Mouse (Mus musculus): ENCODE data around the gene Gnaq. TPM values are rescaled to one million over a fixed set of nuclear protein-coding genes. Genes with fewer than 3 reads are reported as not detected.
"Not testable (repeated sequence)": the region's sequence is repeated elsewhere in the genome, so short reads cannot be mapped to it uniquely, and the experiment has no call there.

The Gnaq gene
- total RNA-seq, 1 experiment, result 17.8 TPM

- Histone ChIP-seq H3K9ac (ENCODE audit: insufficient read depth, low read depth, low read length, poor library complexity, severe bottlenecking) (no peak overlapping the region), H3K4me1 (ENCODE audit: control insufficient read depth in 2 of 2, insufficient read depth in 2 of 2, low read length in 2 of 2, poor library complexity in 1 of 2) (peaks cover 0 to 4% of the 10 kb centered on the region in 2 experiments; a peak in 1 of 4 replicates), H3K36me3 (ENCODE audit: control insufficient read depth, insufficient read depth, low read length, poor library complexity, severe bottlenecking) (no peaks in the 10 kb centered on the region), H3K4me3 (ENCODE audit: insufficient read depth in 1 of 2, low read depth in 1 of 2, low read length in 2 of 2, poor library complexity in 1 of 2, severe bottlenecking in 1 of 2) (no peak overlapping the region), H3K9me3 (ENCODE audit: control insufficient read depth, insufficient read depth, low read depth, low read length) (no peaks in the 10 kb centered on the region), H3K27ac (ENCODE audit: insufficient read depth, low read depth, low read length, poor library complexity, severe bottlenecking) (no peak overlapping the region)
- TF ChIP-seq CHD2 (IDR thresholded peaks at IDR 0.05; ENCODE audit: low read depth, low read length), result no peak
- no peak for TF ChIP-seq HCFC1 (IDR thresholded peaks at IDR 0.05; ENCODE audit: borderline replicate concordance, insufficient read depth, low read length)
- TF ChIP-seq ZC3H11A (IDR thresholded peaks at IDR 0.05; ENCODE audit: borderline replicate concordance, low read depth, low read length), result no peak
- TF ChIP-seq MAFK (IDR thresholded peaks at IDR 0.05; ENCODE audit: insufficient read depth, low read depth, low read length), result no peak
- no peak for TF ChIP-seq ZNF384 (IDR thresholded peaks at IDR 0.05; ENCODE audit: low read depth, low read length)
- DNase-seq (ENCODE audit: low read depth, low spot score), result no peak
- in situ Hi-C loops (cut with MboI; ENCODE audit: low sequenced_read_pairs in 2 of 2, unreplicated experiment in 2 of 2), result no loop called here
Observed at GRCm38 (mm10) chr19:16160759-16161158, 28.1 kb downstream of the Gnaq start.

GRCm38 (mm10) chr19:16161222-16161621 is 28.6 kb downstream of the Gnaq start:
- Histone ChIP-seq H3K27ac (ENCODE audit: insufficient read depth, low read depth, low read length, poor library complexity, severe bottlenecking) (no peak overlapping the region), H3K4me3 (ENCODE audit: insufficient read depth in 1 of 2, low read depth in 1 of 2, low read length in 2 of 2, poor library complexity in 1 of 2, severe bottlenecking in 1 of 2) (no peak overlapping the region), H3K9me3 (ENCODE audit: control insufficient read depth, insufficient read depth, low read depth, low read length) (no peaks in the 10 kb centered on the region), H3K4me1 (ENCODE audit: control insufficient read depth in 2 of 2, insufficient read depth in 2 of 2, low read length in 2 of 2, poor library complexity in 1 of 2) (peaks cover 0 to 4% of the 10 kb centered on the region in 2 experiments; a peak in 1 of 4 replicates), H3K9ac (ENCODE audit: insufficient read depth, low read depth, low read length, poor library complexity, severe bottlenecking) (no peak overlapping the region), H3K36me3 (ENCODE audit: control insufficient read depth, insufficient read depth, low read length, poor library complexity, severe bottlenecking) (no peaks in the 10 kb centered on the region)
- in situ Hi-C loops (cut with MboI; ENCODE audit: low sequenced_read_pairs in 2 of 2, unreplicated experiment in 2 of 2), result no loop called here
- DNase-seq (ENCODE audit: low read depth, low spot score), result no peak
- no peak for TF ChIP-seq CHD2 (IDR thresholded peaks at IDR 0.05; ENCODE audit: low read depth, low read length)
- no peak for TF ChIP-seq ZC3H11A (IDR thresholded peaks at IDR 0.05; ENCODE audit: borderline replicate concordance, low read depth, low read length)
- no peak for TF ChIP-seq HCFC1 (IDR thresholded peaks at IDR 0.05; ENCODE audit: borderline replicate concordance, insufficient read depth, low read length)
- TF ChIP-seq MAFK (IDR thresholded peaks at IDR 0.05; ENCODE audit: insufficient read depth, low read depth, low read length), result no peak

GRCm38 (mm10) chr19:16164396-16164795 is 31.8 kb downstream of the Gnaq start:
- in situ Hi-C loops (cut with MboI; ENCODE audit: low sequenced_read_pairs in 2 of 2, unreplicated experiment in 2 of 2); H3K9ac ChIP-seq (ENCODE audit: insufficient read depth, low read depth, low read length, poor library complexity, severe bottlenecking); H3K27ac ChIP-seq (ENCODE audit: insufficient read depth, low read depth, low read length, poor library complexity, severe bottlenecking); DNase-seq (ENCODE audit: low read depth, low spot score); H3K9me3 ChIP-seq (ENCODE audit: control insufficient read depth, insufficient read depth, low read depth, low read length); H3K36me3 ChIP-seq (ENCODE audit: control insufficient read depth, insufficient read depth, low read length, poor library complexity, severe bottlenecking); H3K4me3 ChIP-seq (ENCODE audit: insufficient read depth in 1 of 2, low read depth in 1 of 2, low read length in 2 of 2, poor library complexity in 1 of 2, severe bottlenecking in 1 of 2); H3K4me1 ChIP-seq (ENCODE audit: control insufficient read depth in 2 of 2, insufficient read depth in 2 of 2, low read length in 2 of 2, poor library complexity in 1 of 2): not testable (repeated sequence)

- H3K27ac ChIP-seq (ENCODE audit: insufficient read depth, low read depth, low read length, poor library complexity, severe bottlenecking), result no peak overlapping the region
- in situ Hi-C loops (cut with MboI; ENCODE audit: low sequenced_read_pairs in 2 of 2, unreplicated experiment in 2 of 2), result no loop called here
Observed at GRCm38 (mm10) chr19:16167185-16167584, 34.6 kb downstream of the Gnaq start.

GRCm38 (mm10) chr19:16168192-16168591 is 35.6 kb downstream of the Gnaq start:
- Histone ChIP-seq H3K4me1 (ENCODE audit: control insufficient read depth in 2 of 2, insufficient read depth in 2 of 2, low read length in 2 of 2, poor library complexity in 1 of 2) (peaks cover 2 to 3% of the 10 kb centered on the region in 2 experiments; a peak in 2 of 4 replicates), H3K9ac (ENCODE audit: insufficient read depth, low read depth, low read length, poor library complexity, severe bottlenecking) (no peak overlapping the region), H3K9me3 (ENCODE audit: control insufficient read depth, insufficient read depth, low read depth, low read length) (no peaks in the 10 kb centered on the region), H3K27ac (ENCODE audit: insufficient read depth, low read depth, low read length, poor library complexity, severe bottlenecking) (no peak overlapping the region), H3K4me3 (ENCODE audit: insufficient read depth in 1 of 2, low read depth in 1 of 2, low read length in 2 of 2, poor library complexity in 1 of 2, severe bottlenecking in 1 of 2) (no peak overlapping the region), H3K36me3 (ENCODE audit: control insufficient read depth, insufficient read depth, low read length, poor library complexity, severe bottlenecking) (no peaks in the 10 kb centered on the region)
- TF ChIP-seq MAFK (IDR thresholded peaks at IDR 0.05; ENCODE audit: insufficient read depth, low read depth, low read length) (no peak), ZNF384 (IDR thresholded peaks at IDR 0.05; ENCODE audit: low read depth, low read length) (no peak), CHD2 (IDR thresholded peaks at IDR 0.05; ENCODE audit: low read depth, low read length) (no peak), HCFC1 (IDR thresholded peaks at IDR 0.05; ENCODE audit: borderline replicate concordance, insufficient read depth, low read length) (no peak), ZC3H11A (IDR thresholded peaks at IDR 0.05; ENCODE audit: borderline replicate concordance, low read depth, low read length) (no peak)
- peak; percentile 20 for DNase-seq (ENCODE audit: low read depth, low spot score)
- in situ Hi-C loops (cut with MboI; ENCODE audit: low sequenced_read_pairs in 2 of 2, unreplicated experiment in 2 of 2), result no loop called here

More at GRCm38 (mm10) chr19:16167185-16167584, 34.6 kb downstream of the Gnaq start:
- Histone ChIP-seq H3K9me3 (ENCODE audit: control insufficient read depth, insufficient read depth, low read depth, low read length) (no peaks in the 10 kb centered on the region), H3K36me3 (ENCODE audit: control insufficient read depth, insufficient read depth, low read length, poor library complexity, severe bottlenecking) (no peaks in the 10 kb centered on the region), H3K9ac (ENCODE audit: insufficient read depth, low read depth, low read length, poor library complexity, severe bottlenecking) (no peak overlapping the region), H3K4me3 (ENCODE audit: insufficient read depth in 1 of 2, low read depth in 1 of 2, low read length in 2 of 2, poor library complexity in 1 of 2, severe bottlenecking in 1 of 2) (no peak overlapping the region), H3K4me1 (ENCODE audit: control insufficient read depth in 2 of 2, insufficient read depth in 2 of 2, low read length in 2 of 2, poor library complexity in 1 of 2) (peaks cover 2 to 3% of the 10 kb centered on the region in 2 experiments; a peak in 2 of 4 replicates)
- TF ChIP-seq HCFC1 (IDR thresholded peaks at IDR 0.05; ENCODE audit: borderline replicate concordance, insufficient read depth, low read length), result no peak
- no peak for TF ChIP-seq MAFK (IDR thresholded peaks at IDR 0.05; ENCODE audit: insufficient read depth, low read depth, low read length)
- TF ChIP-seq ZNF384 (IDR thresholded peaks at IDR 0.05; ENCODE audit: low read depth, low read length), result no peak
- TF ChIP-seq ZC3H11A (IDR thresholded peaks at IDR 0.05; ENCODE audit: borderline replicate concordance, low read depth, low read length), result no peak
- TF ChIP-seq CHD2 (IDR thresholded peaks at IDR 0.05; ENCODE audit: low read depth, low read length), result no peak
- no peak for DNase-seq (ENCODE audit: low read depth, low spot score)

All from ES-E14 (cell line).